Mouse (Mus musculus) embryonic facial prominence, embryonic 14.5 days (tissue): ENCODE measurements at regions not wholly inside any gene's neighbourhood (a gene's known extent, or its start where the extent isn't known, plus 50 kb on each side); places are given as distances from the start of the nearest gene placed in this dataset.

Source experiments
- ATAC-seq: fragments of 200-750 bp; cut with Nextera tagmentation; 2 replicates; pipeline ENCODE4 v1.8.0; 2017; ENCODE audit warnings: low read depth, moderate number of reproducible peaks, moderate TSS enrichment
- DNase-seq: peaks from one replicate; pipeline ENCODE4 v3.0.0-alpha.2; 2015; ENCODE audit warnings: low spot score
- H3K27ac ChIP-seq: fragments of 300-500 bp; sonication (generic); replicated peaks from 2 replicates; pipeline ENCODE4 v1.5.1; 2014; ENCODE audit warnings: low read depth, mild to moderate bottlenecking, low read length, moderate library complexity
- H3K27me3 ChIP-seq: fragments of 300-500 bp; sonication (generic); replicated peaks from 2 replicates; pipeline ENCODE4 v1.6.1; 2014; ENCODE audit warnings: low read length; ENCODE audit not compliant: control insufficient read depth, insufficient read depth
- H3K36me3 ChIP-seq: fragments of 300-500 bp; sonication (generic); 2 replicates; pipeline ENCODE4 v1.6.1; 2014; ENCODE audit warnings: low read length, mixed read lengths; ENCODE audit not compliant: control insufficient read depth, insufficient read depth
- H3K4me1 ChIP-seq: fragments of 300-500 bp; sonication (generic); 2 replicates; pipeline ENCODE4 v1.6.1; 2014; ENCODE audit warnings: antibody characterized with exemption, low read length; ENCODE audit not compliant: control insufficient read depth, insufficient read depth
- H3K4me2 ChIP-seq: fragments of 300-500 bp; sonication (generic); 2 replicates; pipeline ENCODE4 v1.6.1; 2014; ENCODE audit warnings: low read depth, mild to moderate bottlenecking, low read length, moderate library complexity, mixed read lengths
- H3K4me3 ChIP-seq: fragments of 300-500 bp; sonication (generic); 2 replicates; pipeline ENCODE4 v1.5.1; 2014; ENCODE audit warnings: low read depth, mild to moderate bottlenecking, low read length
- H3K9ac ChIP-seq: fragments of 300-500 bp; sonication (generic); 2 replicates; pipeline ENCODE4 v1.6.1; 2014; ENCODE audit warnings: low read depth, mild to moderate bottlenecking, low read length, moderate library complexity, mixed read lengths
- H3K9me3 ChIP-seq: fragments of 300-500 bp; sonication (generic); 2 replicates; pipeline ENCODE4 v1.6.1; 2016; ENCODE audit warnings: low read length; ENCODE audit not compliant: control insufficient read depth
- WGBS: fragments of 180-500 bp; shearing (Covaris S2); extraction: QIAGEN DNeasy Blood & Tissue Kit; methylation state at CpG from one replicate; pipeline ENCODE4 v1.1.7; 2014; 5-methylcytosine and 5-hydroxymethylcytosine counted together

- peak; percentile 29 for DNase-seq
- 68% methylated on average over 1 of the region's 1 CpGs for WGBS
- H3K27me3 ChIP-seq, result no peaks in the 10 kb centered on the region
- no peak overlapping the region for H3K4me2 ChIP-seq
- no peak overlapping the region for H3K27ac ChIP-seq
- no peaks in the 10 kb centered on the region for H3K4me1 ChIP-seq
- H3K9me3 ChIP-seq, result no peaks in the 10 kb centered on the region
- ATAC-seq, result no peak
- H3K36me3 ChIP-seq, result no peaks in the 10 kb centered on the region
- no peak overlapping the region for H3K4me3 ChIP-seq
- no peak overlapping the region for H3K9ac ChIP-seq
Measured at GRCm38 (mm10) chr8:93748720-93749119, 61.0 kb upstream of the Gnao1 start.

GRCm38 (mm10) chr8:93750921-93751320, 58.8 kb upstream of the Gnao1 start:
- Histone ChIP-seq H3K27ac (no peak overlapping the region), H3K4me1 (no peaks in the 10 kb centered on the region), H3K9me3 (no peaks in the 10 kb centered on the region), H3K4me3 (no peak overlapping the region), H3K4me2 (no peak overlapping the region), H3K9ac (no peak overlapping the region), H3K36me3 (no peaks in the 10 kb centered on the region), H3K27me3 (no peaks in the 10 kb centered on the region)
- ATAC-seq, result no peak
- 75% methylated on average over 2 of the region's 2 CpGs for WGBS
- no peak for DNase-seq

- no peak overlapping the region for H3K4me3 ChIP-seq
- no peaks in the 10 kb centered on the region for H3K36me3 ChIP-seq
- no peak overlapping the region for H3K9ac ChIP-seq
- H3K4me1 ChIP-seq, result no peaks in the 10 kb centered on the region
- H3K27ac ChIP-seq, result no peak overlapping the region
- no peak for ATAC-seq
- no peak overlapping the region for H3K4me2 ChIP-seq
- DNase-seq, result no peak
- no peaks in the 10 kb centered on the region for H3K9me3 ChIP-seq
- H3K27me3 ChIP-seq, result no peaks in the 10 kb centered on the region
- WGBS, result 81% methylated on average over 4 of the region's 4 CpGs
Measured at GRCm38 (mm10) chr8:93755981-93756380, 53.8 kb upstream of the Gnao1 start.
